Mouse (Mus musculus): ENCODE measurements around the gene Map3k3. TPM values are rescaled to one million over a fixed set of nuclear protein-coding genes. Genes with fewer than 3 reads are reported as not detected.
A peak's percentile ranks its signal among the peaks of the same experiment; 100 is the strongest.

The Map3k3 gene
- polyA plus RNA-seq, 1 experiment from 2014 or later = 14.2 TPM

DNA sequence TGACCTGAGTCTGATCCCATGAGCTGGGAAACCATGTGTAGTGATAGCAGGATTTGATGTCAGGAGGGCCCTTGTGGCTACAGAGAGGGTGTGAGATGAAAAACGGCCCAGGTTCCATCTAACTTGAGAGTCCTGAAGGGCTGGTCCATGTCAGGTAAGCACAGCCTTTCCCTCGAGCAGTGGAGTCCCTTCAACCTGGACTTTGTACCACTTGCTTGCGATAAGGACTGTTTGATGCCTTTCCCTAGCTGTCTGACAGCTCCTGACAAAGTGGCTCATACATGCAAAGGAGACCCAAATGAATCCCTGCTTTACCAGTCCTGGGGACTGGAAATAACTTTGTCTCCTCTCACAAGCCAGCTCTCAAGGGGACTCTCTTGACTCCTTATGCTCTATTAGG lies 66.8 kb downstream of the Map3k3 start:
- no peak overlapping the region for H3K4me3 ChIP-seq
- no peak for ATAC-seq (replicated peaks)
- no peaks in the 10 kb centered on the region for H3K9me3 ChIP-seq
- no peak overlapping the region for H3K9ac ChIP-seq (replicated peaks)
- no peak overlapping the region for H3K4me2 ChIP-seq (replicated peaks)
- H3K36me3 ChIP-seq = peaks cover 81% of the 10 kb centered on the region
- 0 out of 2 replicates have a peak, but pooled peaks cover 3% of the 10 kb centered on the region for H3K4me1 ChIP-seq
- H3K27ac ChIP-seq (replicated peaks) = no peak overlapping the region
- no peaks in the 10 kb centered on the region for H3K27me3 ChIP-seq
- WGBS = 94% methylated on average over 3 of the region's 3 CpGs

DNA sequence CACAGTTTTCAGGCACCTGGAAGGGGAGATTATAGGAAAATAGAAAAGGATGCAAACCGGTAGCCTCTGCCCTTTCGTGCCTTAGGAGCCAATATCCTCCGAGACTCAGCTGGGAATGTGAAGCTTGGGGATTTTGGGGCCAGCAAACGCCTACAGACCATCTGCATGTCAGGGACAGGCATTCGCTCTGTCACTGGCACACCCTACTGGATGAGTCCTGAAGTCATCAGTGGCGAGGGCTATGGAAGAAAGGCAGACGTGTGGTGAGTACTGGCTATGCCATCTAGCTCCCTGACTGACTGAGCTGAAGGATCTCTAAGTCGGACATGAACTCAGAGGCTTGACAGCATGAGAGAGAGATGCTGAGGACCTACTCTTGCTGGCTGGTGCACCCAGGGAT lies 67.7 kb downstream of the Map3k3 start:
- Histone ChIP-seq H3K36me3 (peaks cover 83% of the 10 kb centered on the region), H3K27ac (replicated peaks) (no peak overlapping the region)

DNA sequence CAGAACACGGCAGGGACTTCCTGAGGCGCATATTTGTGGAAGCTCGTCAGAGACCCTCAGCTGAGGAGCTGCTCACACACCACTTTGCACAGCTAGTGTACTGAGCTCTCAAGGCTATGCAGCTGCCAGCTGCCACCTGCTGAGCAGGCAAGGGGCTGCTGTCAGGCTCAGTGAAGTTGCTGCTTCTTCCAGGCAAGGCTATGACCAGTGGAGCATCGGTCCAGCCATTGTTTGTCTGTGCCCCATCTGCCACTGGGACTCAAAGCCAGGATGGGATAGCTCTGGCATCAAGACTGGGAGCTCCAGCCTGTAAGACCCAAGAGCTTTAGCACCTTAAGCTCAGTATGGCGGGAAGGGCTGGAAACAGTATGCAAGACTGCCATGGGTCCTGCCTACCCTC lies 69.7 kb downstream of the Map3k3 start:
- Histone ChIP-seq H3K4me3 (no peak overlapping the region), H3K4me2 (replicated peaks) (no peak overlapping the region), H3K27me3 (no peaks in the 10 kb centered on the region), H3K36me3 (peaks cover 73% of the 10 kb centered on the region), H3K9ac (replicated peaks) (no peak overlapping the region), H3K27ac (replicated peaks) (0 out of 2 replicates have a peak overlapping the region, but pooled peaks have one; percentile 14), H3K4me1 (peaks cover 24% of the 10 kb centered on the region), H3K9me3 (no peaks in the 10 kb centered on the region)
- ATAC-seq (replicated peaks) = no peak
- WGBS = 74% methylated on average over 5 of the region's 5 CpGs

More for the DNA sequence above, 67.7 kb downstream of the Map3k3 start:
- Histone ChIP-seq H3K9me3 (no peaks in the 10 kb centered on the region), H3K9ac (replicated peaks) (no peak overlapping the region), H3K4me2 (replicated peaks) (no peak overlapping the region), H3K4me3 (no peak overlapping the region), H3K27me3 (no peaks in the 10 kb centered on the region), H3K4me1 (0 out of 2 replicates have a peak, but pooled peaks cover 4% of the 10 kb centered on the region)
- no peak for ATAC-seq (replicated peaks)
- 82% methylated on average over 8 of the region's 8 CpGs for WGBS

- Histone ChIP-seq H3K4me3 (no peak overlapping the region), H3K4me2 (replicated peaks) (no peak overlapping the region), H3K9me3 (no peaks in the 10 kb centered on the region), H3K27ac (replicated peaks) (peak overlapping the region; percentile 14; the same call in 1 of the 2 replicates), H3K36me3 (peaks cover 66% of the 10 kb centered on the region), H3K4me1 (peaks cover 28% of the 10 kb centered on the region), H3K27me3 (no peaks in the 10 kb centered on the region), H3K9ac (replicated peaks) (no peak overlapping the region)
- ATAC-seq (replicated peaks) = no peak
- 84% methylated on average over 2 of the region's 2 CpGs for WGBS
Measured at GRCm38 (mm10) chr11:106154770-106155169, 70.4 kb downstream of the Map3k3 start.

DNA sequence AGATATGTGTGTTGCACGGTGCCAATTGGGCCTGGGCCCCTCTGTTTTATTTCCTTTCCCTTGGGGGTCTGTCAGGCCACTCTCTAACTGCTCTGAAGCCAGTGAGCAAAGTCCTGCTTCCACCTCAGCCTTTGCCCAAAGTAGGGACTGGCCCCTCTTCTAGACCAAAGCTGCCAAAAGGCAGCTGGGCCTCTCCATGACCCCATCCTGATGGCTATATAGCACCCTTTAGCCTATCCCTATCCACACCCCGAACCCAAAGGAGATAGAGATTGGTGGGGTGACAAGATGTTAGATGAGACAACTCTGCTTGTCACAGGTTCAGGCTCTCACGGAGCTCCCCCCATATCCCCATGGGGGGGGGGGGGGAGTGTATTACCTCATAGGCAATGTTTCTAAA lies 71.3 kb downstream of the Map3k3 start:
- H3K9ac ChIP-seq (replicated peaks) = no peak overlapping the region
- H3K27ac ChIP-seq (replicated peaks) = peak overlapping the region; percentile 46; the same call in 1 of the 2 replicates
- ATAC-seq (replicated peaks) = no peak
- 77% methylated on average over 3 of the region's 3 CpGs for WGBS
- H3K4me3 ChIP-seq = no peak overlapping the region
- H3K36me3 ChIP-seq = peaks cover 56% of the 10 kb centered on the region
- H3K4me2 ChIP-seq (replicated peaks) = no peak overlapping the region
- no peaks in the 10 kb centered on the region for H3K9me3 ChIP-seq
- H3K4me1 ChIP-seq = peaks cover 31% of the 10 kb centered on the region
- no peaks in the 10 kb centered on the region for H3K27me3 ChIP-seq

DNA sequence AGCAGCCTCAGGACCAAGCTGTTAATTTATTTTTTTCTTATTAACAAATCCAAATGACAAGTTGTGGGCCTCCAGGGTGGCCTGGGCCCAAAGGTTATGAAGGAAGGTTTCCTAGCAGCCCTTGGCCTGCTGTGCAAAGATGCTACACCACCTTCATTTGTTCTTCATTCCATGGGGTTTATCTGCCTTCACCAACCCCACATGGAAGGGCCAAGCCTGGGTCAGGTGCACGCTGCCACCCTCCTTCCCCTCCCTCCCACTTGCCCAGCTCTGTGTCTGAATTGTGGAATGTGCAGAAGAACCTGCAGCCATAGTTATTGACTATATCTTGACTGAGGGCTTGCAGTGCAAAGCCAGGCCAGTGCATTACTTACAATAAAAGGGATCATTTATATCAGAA lies 71.8 kb downstream of the Map3k3 start:
- no peaks in the 10 kb centered on the region for H3K9me3 ChIP-seq
- WGBS = 93% methylated on average over 1 of the region's 1 CpGs
- H3K27ac ChIP-seq (replicated peaks) = no peak overlapping the region
- H3K27me3 ChIP-seq = no peaks in the 10 kb centered on the region
- ATAC-seq (replicated peaks) = no peak
- H3K36me3 ChIP-seq = peaks cover 52% of the 10 kb centered on the region
- H3K9ac ChIP-seq (replicated peaks) = no peak overlapping the region
- no peak overlapping the region for H3K4me2 ChIP-seq (replicated peaks)
- H3K4me1 ChIP-seq = peaks cover 36% of the 10 kb centered on the region
- no peak overlapping the region for H3K4me3 ChIP-seq

GRCm38 (mm10) chr11:106157154-106157553 lies 72.7 kb downstream of the Map3k3 start:
- no peak for ATAC-seq (replicated peaks)
- Histone ChIP-seq H3K4me1 (peaks cover 43% of the 10 kb centered on the region), H3K9me3 (no peaks in the 10 kb centered on the region), H3K36me3 (peaks cover 43% of the 10 kb centered on the region), H3K27ac (replicated peaks) (no peak overlapping the region), H3K4me3 (no peak overlapping the region), H3K4me2 (replicated peaks) (no peak overlapping the region), H3K27me3 (no peaks in the 10 kb centered on the region), H3K9ac (replicated peaks) (no peak overlapping the region)
- 94% methylated on average over 7 of the region's 7 CpGs for WGBS

DNA sequence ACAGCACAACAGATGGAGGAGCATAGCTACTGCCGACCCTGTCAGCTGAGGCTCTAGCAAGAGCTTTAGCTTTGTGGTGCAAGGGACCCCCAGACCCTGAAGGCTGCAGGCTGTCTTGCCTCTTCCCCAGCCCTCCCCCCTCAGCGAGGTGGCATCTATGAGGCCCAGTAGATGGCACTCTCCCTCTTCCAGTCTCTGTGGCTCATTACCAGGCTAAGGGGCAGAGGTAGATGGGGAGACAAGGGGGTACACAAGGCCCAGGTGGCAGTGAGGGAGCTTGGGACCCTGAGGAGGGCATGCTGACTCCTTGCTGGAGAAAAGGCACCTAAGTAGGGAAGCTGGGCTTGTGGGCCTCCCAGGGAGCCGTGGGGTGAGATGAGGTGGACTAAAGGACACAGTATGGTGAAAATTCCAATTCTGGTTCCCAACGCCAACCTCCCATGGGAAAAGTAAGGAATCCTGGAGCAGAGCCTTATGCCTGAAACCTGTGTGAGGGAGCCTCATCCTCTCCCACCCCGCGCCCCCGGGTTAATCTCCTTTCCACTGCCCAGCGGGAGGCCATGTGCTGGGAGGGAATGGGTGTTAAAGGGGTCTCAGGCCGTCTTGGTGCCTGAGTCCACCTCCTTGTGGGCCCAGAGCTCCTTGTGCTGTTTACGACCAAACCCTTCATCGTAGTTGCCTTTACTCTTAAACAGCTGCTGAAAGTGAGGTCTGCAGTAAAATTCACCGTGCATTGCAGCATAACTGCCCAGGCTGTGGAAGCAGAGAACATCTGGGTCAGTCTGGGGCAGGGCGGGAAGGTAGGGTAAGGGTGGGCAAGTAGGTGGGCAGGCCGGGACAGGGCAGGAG lies 73.9 kb downstream of the Map3k3 start:
- Histone ChIP-seq H3K27me3 (no peaks in the 10 kb centered on the region), H3K36me3 (peaks cover 36% of the 10 kb centered on the region), H3K27ac (replicated peaks) (peak overlapping the region; percentile 97), H3K9ac (replicated peaks) (peak overlapping the region; percentile 97), H3K4me1 (peaks cover 43% of the 10 kb centered on the region), H3K9me3 (no peaks in the 10 kb centered on the region), H3K4me2 (replicated peaks) (peak overlapping the region; percentile 79), H3K4me3 (peak overlapping the region; percentile 86)
- WGBS = 51% methylated on average over 14 of the region's 14 CpGs
- no peak for ATAC-seq (replicated peaks)

GRCm38 (mm10) chr11:106158930-106159215 lies 74.5 kb downstream of the Map3k3 start:
- H3K4me3 ChIP-seq = peak overlapping the region; percentile 86
- H3K4me2 ChIP-seq (replicated peaks) = peak overlapping the region; percentile 79
- no peaks in the 10 kb centered on the region for H3K27me3 ChIP-seq
- 33% methylated on average over 9 of the region's 9 CpGs for WGBS
- peaks cover 37% of the 10 kb centered on the region for H3K36me3 ChIP-seq
- 0 out of 2 replicates have a peak, but pooled peaks have one; percentile 1 for ATAC-seq (replicated peaks)
- peaks cover 43% of the 10 kb centered on the region for H3K4me1 ChIP-seq
- H3K27ac ChIP-seq (replicated peaks) = peak overlapping the region; percentile 97
- H3K9me3 ChIP-seq = no peaks in the 10 kb centered on the region
- peak overlapping the region; percentile 97 for H3K9ac ChIP-seq (replicated peaks)

DNA sequence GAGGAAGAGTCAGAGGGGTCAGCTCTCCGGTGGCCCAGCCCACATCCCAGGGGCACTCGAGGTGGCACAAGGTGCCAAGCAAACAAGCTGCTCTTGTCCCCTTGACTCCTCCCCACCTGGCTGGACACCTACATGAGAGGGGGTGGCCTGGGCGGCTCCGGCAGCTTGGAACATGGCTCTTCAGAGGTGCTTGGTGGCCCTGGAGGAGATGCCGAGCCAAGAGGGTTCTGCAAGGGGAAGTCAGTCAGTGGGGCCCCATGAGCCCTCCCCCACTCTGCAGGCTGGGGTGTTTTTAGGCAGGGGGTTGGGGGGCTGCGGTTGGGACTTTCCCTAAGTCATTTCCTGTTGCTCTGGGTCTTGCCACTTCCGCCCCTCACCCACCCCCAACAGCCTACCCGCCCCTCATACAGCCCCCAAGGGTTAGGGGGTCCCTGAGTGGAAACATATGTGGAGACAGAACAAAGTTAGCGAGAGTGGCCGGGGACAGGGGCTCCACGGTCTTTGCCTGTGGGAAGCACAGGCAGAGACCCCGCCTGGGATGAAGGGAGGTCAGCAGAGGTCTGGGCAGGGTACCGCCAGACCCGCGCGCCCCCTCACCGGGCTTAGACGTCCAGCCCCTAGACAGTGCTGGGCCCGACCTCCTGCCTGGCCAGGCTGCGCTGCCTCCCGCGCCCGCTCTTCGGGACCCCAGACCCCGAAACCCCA lies 75.0 kb downstream of the Map3k3 start:
- WGBS = under 1% methylated on average over 24 of the region's 25 CpGs

DNA sequence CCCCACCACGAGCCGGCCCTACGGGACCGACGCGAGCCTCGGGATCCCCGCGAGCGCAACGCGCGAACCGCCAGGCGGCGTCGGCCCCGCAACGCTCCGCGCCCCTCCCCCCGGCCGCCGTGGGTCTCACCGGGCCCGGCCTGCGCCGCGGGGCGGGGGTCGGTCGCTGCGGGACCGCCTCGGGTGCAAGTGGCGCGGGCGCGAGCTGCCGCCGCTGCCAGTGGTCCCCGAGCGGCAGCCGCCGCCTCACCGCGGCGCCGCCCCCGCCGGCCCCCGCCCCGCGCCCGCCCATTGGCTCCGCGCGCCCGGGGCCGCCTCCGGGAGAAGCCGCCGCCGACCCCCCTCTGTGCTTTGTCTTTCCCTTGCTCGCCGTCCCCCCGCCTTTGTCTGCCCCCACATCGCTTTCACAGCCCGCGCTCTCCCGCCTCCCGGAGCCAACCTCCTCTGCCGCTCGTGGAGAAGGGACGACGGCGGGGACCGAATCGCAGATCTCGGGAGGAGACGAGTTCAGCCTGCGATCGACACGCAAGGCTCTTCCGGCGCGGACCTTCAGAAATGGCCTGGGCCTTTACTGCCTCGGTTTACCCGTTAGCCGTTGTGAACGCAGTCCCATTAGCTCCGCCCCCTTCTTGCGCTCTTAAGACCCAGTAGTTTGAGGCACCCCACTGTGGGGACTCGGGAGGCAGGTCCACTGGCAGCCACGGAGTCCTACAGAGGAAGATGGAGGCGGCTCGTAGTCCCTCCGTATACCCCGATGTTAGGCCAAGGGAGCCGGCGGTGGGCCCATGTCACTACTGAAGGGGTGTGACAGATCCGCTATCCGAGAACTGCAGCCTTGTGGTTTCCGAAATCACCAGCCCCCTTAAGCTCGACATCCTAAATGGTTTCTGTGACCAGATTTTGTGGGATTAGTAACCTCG lies 75.8 kb downstream of the Map3k3 start:
- peak; percentile 66 for ATAC-seq (replicated peaks)
- Histone ChIP-seq H3K9ac (replicated peaks) (peak overlapping the region; percentile 97), H3K4me1 (peaks cover 43% of the 10 kb centered on the region), H3K9me3 (no peaks in the 10 kb centered on the region), H3K36me3 (peaks cover 39% of the 10 kb centered on the region), H3K27me3 (no peaks in the 10 kb centered on the region), H3K27ac (replicated peaks) (peak overlapping the region; percentile 97), H3K4me3 (peak overlapping the region; percentile 86), H3K4me2 (replicated peaks) (peak overlapping the region; percentile 79)
- WGBS = under 1% methylated on average over 97 of the region's 106 CpGs

More for the DNA sequence above, 75.0 kb downstream of the Map3k3 start:
- H3K27me3 ChIP-seq = no peaks in the 10 kb centered on the region
- peak overlapping the region; percentile 97 for H3K9ac ChIP-seq (replicated peaks)
- H3K4me2 ChIP-seq (replicated peaks) = peak overlapping the region; percentile 79
- H3K36me3 ChIP-seq = peaks cover 37% of the 10 kb centered on the region
- peak overlapping the region; percentile 86 for H3K4me3 ChIP-seq
- H3K9me3 ChIP-seq = no peaks in the 10 kb centered on the region
- peaks cover 43% of the 10 kb centered on the region for H3K4me1 ChIP-seq
- H3K27ac ChIP-seq (replicated peaks) = peak overlapping the region; percentile 97
- ATAC-seq (replicated peaks) = peak; percentile 60
